Mouse (Mus musculus) midbrain, embryonic 15.5 days (tissue): ENCODE data around the gene A4gnt. TPM values are rescaled to one million over a fixed set of nuclear protein-coding genes. Genes with fewer than 3 reads are reported as not detected.
A peak's percentile ranks its signal among the peaks of the same experiment; 100 is the strongest.
"Not testable (repeated sequence)": the region's sequence is repeated elsewhere in the genome, so short reads cannot be mapped to it uniquely, and the experiment has no call there.

Source experiments
- ATAC-seq: fragments of 200-750 bp; cut with Nextera tagmentation; replicated peaks from 2 replicates; pipeline ENCODE4 v1.8.0; 2017; ENCODE audit warnings: moderate TSS enrichment
- H3K27ac ChIP-seq: fragments of 300-500 bp; sonication (generic); 2 replicates; pipeline ENCODE4 v1.5.1; 2015; ENCODE audit warnings: mild to moderate bottlenecking, inconsistent platforms
- H3K27me3 ChIP-seq: fragments of 300-500 bp; sonication (generic); replicated peaks from 2 replicates; pipeline ENCODE4 v1.6.1; 2015; ENCODE audit warnings: inconsistent platforms
- H3K36me3 ChIP-seq: fragments of 300-500 bp; sonication (generic); replicated peaks from 2 replicates; pipeline ENCODE4 v1.6.1; 2015; ENCODE audit warnings: inconsistent platforms
- H3K4me1 ChIP-seq: fragments of 300-500 bp; sonication (generic); 2 replicates; pipeline ENCODE4 v1.6.1; 2015; ENCODE audit warnings: inconsistent platforms
- H3K4me2 ChIP-seq: fragments of 300-500 bp; sonication (generic); 2 replicates; pipeline ENCODE4 v1.6.1; 2015; ENCODE audit warnings: inconsistent platforms, mild to moderate bottlenecking, moderate library complexity
- H3K4me3 ChIP-seq: fragments of 300-500 bp; sonication (generic); 2 replicates; pipeline ENCODE4 v1.5.1; 2015; ENCODE audit warnings: mild to moderate bottlenecking, inconsistent platforms
- H3K9ac ChIP-seq: fragments of 300-500 bp; sonication (generic); 2 replicates; pipeline ENCODE4 v1.6.1; 2015; ENCODE audit warnings: mild to moderate bottlenecking, inconsistent platforms
- H3K9me3 ChIP-seq: fragments of 300-500 bp; sonication (generic); 2 replicates; pipeline ENCODE4 v1.6.1; 2016; ENCODE audit warnings: inconsistent platforms
- WGBS: fragments of 180-500 bp; shearing (Covaris S2); methylation state at CpG from one replicate; pipeline ENCODE4 v1.1.7; 2015; ENCODE audit warnings: mixed read lengths; 5-methylcytosine and 5-hydroxymethylcytosine counted together
- polyA plus RNA-seq: library from polyadenylated mRNA; unstranded; fragments of >200 nt; fragmentation: Nextera tagmentation; extraction: Ambion mirVana; gene quantifications from 2 replicates; pipeline ENCODE4 v1.2.1, GENCODE M21; 2015

Gene A4gnt
- polyA plus RNA-seq = not detected in 2 replicates

DNA sequence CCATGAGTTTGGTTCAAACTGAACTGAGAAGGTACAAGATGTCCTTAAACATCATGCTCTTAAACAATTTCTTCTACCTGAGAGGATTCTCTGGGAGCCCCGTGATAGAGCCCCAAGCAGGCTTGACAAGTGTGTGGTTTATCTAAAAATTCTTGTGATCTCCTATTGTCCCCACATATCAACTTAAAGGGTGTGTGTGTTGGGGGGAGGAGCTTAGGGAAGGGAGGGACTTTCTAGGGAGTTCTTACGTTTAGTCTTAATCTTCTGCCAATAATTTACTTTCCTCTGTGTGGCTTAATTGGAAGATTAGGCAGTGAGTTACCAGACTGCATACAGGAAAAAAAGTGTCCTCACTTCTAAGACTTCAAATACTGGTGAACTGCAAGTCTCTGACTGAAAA, at the start of gene A4gnt:
Gene A4gnt, plus strand, starts transcription at position 301 of the 400 bp plus-strand sequence.
- WGBS = 53% methylated on average over 2 of the region's 2 CpGs

DNA sequence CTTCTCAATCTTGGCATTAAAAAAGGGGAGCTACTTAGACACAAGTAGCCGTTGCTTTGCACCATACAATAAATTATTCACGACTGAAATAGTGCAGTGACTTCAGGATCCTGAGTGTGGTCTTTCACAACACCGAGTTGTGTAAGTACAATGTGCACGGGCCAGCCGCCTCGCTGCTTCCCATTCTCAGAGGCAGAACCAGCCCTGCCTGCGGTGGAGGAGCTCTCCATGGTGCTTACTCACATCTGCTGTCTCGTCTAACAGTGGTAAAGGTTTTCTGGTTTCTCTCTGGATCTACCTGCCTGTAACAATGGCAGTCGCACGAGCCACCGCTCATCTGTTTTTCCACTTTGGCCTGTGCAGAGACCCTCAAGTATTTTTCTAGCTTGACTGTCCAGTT, 48.6 kb upstream of the A4gnt start:
- Histone ChIP-seq H3K9me3 (no peaks in the 10 kb centered on the region), H3K27me3 (no peaks in the 10 kb centered on the region), H3K27ac (no peak overlapping the region), H3K4me1 (peaks cover 28% of the 10 kb centered on the region), H3K9ac (no peak overlapping the region), H3K36me3 (no peaks in the 10 kb centered on the region), H3K4me3 (no peak overlapping the region), H3K4me2 (no peak overlapping the region)
- WGBS = 39% methylated on average over 11 of the region's 11 CpGs
- no peak for ATAC-seq

More for the DNA sequence above, at the start of gene A4gnt:
- Histone ChIP-seq H3K9me3 (no peaks in the 10 kb centered on the region), H3K9ac (no peak within 1 kb of the TSS), H3K27ac (no peak within 1 kb of the TSS), H3K4me3 (no peak within 1 kb of the TSS), H3K36me3 (no peaks in the 10 kb centered on the region), H3K27me3 (no peaks in the 10 kb centered on the region), H3K4me1 (no peaks in the 10 kb centered on the region), H3K4me2 (no peak within 1 kb of the TSS)
- no peak for ATAC-seq

DNA sequence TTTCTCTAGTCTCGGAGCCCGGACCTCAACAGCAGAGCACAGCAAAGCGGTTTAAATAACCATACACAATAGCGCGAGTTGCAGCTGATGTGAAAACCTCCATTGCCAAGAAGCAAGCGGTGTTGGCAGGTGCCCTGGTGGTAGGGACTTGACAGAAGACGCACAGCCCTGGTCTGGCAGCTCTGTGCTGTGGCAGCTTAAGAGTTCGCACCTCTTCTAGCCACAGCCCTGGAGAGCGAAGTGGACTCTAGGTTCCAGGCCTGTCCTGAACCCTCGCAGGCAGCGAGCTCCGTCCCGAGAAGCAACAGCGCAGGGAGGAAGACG, 44.3 kb upstream of the A4gnt start:
- Histone ChIP-seq H3K36me3 (no peaks in the 10 kb centered on the region), H3K9me3 (no peaks in the 10 kb centered on the region), H3K4me2 (peak overlapping the region; percentile 87), H3K27ac (peak overlapping the region; percentile 98), H3K4me1 (peaks cover 34% of the 10 kb centered on the region), H3K4me3 (peak overlapping the region; percentile 79), H3K9ac (peak overlapping the region; percentile 94), H3K27me3 (peaks cover 5% of the 10 kb centered on the region; the same call in 1 of the 2 replicates)
- under 1% methylated on average over 15 of the region's 15 CpGs for WGBS
- peak; percentile 79 for ATAC-seq

DNA sequence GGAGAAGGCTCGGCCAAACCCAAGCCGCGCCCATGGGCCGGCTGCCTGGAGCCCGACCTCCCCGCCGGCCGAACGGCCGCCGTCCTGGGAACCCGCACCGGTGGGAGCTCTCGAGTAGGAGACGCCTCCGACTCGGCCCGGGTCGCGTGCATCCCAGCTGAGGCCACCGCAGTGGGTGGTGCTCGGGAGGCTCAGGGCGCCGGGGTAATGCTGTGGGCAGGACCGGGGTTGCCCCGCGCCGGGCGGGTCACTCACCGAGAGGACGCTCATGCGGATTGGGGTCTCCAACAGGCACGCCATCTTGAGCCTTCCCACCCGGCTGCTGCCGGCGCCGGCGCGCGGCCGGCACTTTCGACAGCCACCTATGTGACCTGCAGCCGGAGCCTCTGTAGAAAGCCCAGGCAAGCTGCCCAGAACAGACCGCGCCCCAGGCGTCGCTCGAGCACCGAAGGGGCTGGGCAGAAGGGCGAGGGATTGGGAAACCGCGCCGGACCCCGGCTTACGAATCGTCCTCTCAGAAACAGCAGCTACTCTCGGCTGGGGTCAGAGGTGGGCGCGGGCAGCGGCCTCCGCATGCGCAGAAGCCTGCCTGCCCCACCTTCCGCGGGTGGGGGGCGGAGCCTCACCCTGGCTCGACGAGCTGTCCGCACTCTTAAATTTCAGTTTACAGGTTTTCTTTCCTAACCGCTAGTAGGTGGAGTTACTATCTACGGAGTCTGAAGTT, 43.8 kb upstream of the A4gnt start, which contains the start of gene Armc8:
Gene Armc8, minus strand, starts transcription at position 553 of the 724 bp plus-strand sequence.
- peak within 1 kb of the TSS; percentile 98 for H3K27ac ChIP-seq
- H3K4me2 ChIP-seq = peak within 1 kb of the TSS; percentile 87
- H3K9me3 ChIP-seq = no peaks in the 10 kb centered on the region
- peak; percentile 95 for ATAC-seq
- H3K4me3 ChIP-seq = peak within 1 kb of the TSS; percentile 79
- under 1% methylated on average over 64 of the region's 70 CpGs for WGBS
- peaks cover 32% of the 10 kb centered on the region for H3K4me1 ChIP-seq
- H3K27me3 ChIP-seq = peaks cover 5% of the 10 kb centered on the region; the same call in 1 of the 2 replicates
- H3K9ac ChIP-seq = peak within 1 kb of the TSS; percentile 94
- no peaks in the 10 kb centered on the region for H3K36me3 ChIP-seq

DNA sequence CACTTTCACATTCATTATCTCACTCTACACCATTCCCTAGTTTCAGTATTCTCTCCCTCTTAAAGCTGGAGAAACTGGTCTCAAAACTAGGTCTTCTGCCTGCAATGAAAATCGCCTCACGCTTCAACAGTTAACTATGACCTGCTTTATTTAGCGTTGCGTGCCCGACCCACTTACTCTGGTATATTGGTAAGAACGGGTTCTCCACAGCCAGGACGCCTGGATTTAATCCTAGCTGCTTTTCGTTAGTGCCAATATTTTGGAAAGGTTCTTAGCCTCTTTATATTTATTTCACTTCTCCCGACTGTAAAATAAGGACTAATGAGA, 43.3 kb upstream of the A4gnt start:
- 0 out of 2 replicates have a peak, but pooled peaks have one; percentile 28 for ATAC-seq
- H3K27me3 ChIP-seq = peaks cover 5% of the 10 kb centered on the region; the same call in 1 of the 2 replicates
- peaks cover 27% of the 10 kb centered on the region for H3K4me1 ChIP-seq
- H3K36me3 ChIP-seq = no peaks in the 10 kb centered on the region
- 1% methylated on average over 9 of the region's 9 CpGs for WGBS
- peak overlapping the region; percentile 87 for H3K4me2 ChIP-seq
- H3K9ac ChIP-seq = peak overlapping the region; percentile 94
- H3K9me3 ChIP-seq = no peaks in the 10 kb centered on the region
- H3K4me3 ChIP-seq = peak overlapping the region; percentile 79
- H3K27ac ChIP-seq = peak overlapping the region; percentile 98

DNA sequence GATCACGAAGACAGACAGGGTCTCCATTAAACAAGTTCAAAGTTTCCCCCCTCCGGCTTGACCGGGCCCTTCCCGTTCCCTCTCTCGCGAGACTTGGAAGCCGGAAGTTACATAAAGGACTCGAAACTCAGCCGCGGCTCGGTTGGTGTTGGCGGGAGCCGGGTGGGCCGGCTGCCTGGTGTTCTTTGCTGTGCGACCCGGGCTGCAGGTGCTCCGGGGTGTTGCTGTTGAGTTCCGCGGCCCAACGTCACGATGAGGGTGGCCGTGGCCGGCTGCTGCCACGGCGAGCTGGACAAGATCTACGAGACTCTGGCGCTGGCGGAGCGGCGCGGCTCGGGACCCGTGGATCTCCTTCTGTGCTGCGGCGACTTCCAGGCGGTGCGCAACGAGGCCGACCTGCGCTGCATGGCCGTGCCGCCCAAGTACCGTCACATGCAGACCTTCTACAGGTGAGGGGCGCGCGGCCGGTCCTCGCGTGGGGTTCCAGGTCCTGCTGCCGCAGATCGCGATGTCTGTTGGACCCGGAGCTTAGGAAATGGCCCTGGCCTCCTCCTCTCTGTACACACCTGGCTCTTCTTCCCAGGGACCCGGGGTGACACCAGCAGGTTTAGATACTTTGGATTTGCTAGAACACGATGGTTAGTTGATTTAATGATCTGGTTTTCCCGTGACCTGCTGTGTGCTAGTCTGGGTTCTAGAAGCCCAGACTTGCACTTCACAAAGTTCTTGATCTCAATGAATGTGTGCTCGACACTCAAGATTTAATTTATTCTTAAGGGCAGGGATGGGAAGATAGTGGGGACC, 36.4 kb upstream of the A4gnt start, which contains the start of gene Dbr1:
Gene Dbr1, plus strand, starts transcription at position 123 of the 804 bp plus-strand sequence.
- H3K4me1 ChIP-seq = peaks cover 11% of the 10 kb centered on the region
- WGBS = under 1% methylated on average over 57 of the region's 57 CpGs
- ATAC-seq = peak; percentile 97
- H3K27ac ChIP-seq = peak within 1 kb of the TSS; percentile 81
- H3K9ac ChIP-seq = peak within 1 kb of the TSS; percentile 95
- peak within 1 kb of the TSS; percentile 95 for H3K4me3 ChIP-seq
- H3K4me2 ChIP-seq = peak within 1 kb of the TSS; percentile 71
- 0 out of 2 replicates have a peak, but pooled peaks cover 10% of the 10 kb centered on the region for H3K36me3 ChIP-seq
- no peaks in the 10 kb centered on the region for H3K9me3 ChIP-seq
- H3K27me3 ChIP-seq = peaks cover 5% of the 10 kb centered on the region; the same call in 1 of the 2 replicates

DNA sequence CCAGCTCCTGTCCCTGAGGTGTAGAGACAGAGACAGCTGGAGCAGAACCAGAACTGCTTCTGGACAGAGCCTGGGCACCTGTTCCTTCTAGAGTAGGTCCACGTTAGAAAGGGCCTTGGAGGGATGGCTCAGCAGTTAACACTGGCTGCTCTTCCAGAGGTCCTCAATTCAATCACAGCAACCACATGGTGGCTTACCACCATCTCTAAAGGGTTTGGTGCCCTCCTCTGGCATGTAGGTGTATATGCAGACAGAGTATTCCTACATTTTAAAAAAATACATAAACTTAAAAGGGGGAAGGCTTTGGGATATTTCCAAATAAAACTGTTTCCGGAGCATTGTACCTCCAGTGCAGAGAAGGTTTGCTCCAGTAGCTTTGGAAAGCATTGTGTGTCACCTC, 31.6 kb upstream of the A4gnt start:
- Histone ChIP-seq H3K36me3 (peaks cover 34% of the 10 kb centered on the region), H3K4me2 (no peak overlapping the region), H3K4me1 (peaks cover 11% of the 10 kb centered on the region), H3K27me3 (no peaks in the 10 kb centered on the region), H3K27ac (no peak overlapping the region), H3K9ac (no peak overlapping the region), H3K4me3 (no peak overlapping the region), H3K9me3 (no peaks in the 10 kb centered on the region)
- 46% methylated on average over 2 of the region's 2 CpGs for WGBS
- ATAC-seq = no peak; the same call in 1 of the 2 replicates

DNA sequence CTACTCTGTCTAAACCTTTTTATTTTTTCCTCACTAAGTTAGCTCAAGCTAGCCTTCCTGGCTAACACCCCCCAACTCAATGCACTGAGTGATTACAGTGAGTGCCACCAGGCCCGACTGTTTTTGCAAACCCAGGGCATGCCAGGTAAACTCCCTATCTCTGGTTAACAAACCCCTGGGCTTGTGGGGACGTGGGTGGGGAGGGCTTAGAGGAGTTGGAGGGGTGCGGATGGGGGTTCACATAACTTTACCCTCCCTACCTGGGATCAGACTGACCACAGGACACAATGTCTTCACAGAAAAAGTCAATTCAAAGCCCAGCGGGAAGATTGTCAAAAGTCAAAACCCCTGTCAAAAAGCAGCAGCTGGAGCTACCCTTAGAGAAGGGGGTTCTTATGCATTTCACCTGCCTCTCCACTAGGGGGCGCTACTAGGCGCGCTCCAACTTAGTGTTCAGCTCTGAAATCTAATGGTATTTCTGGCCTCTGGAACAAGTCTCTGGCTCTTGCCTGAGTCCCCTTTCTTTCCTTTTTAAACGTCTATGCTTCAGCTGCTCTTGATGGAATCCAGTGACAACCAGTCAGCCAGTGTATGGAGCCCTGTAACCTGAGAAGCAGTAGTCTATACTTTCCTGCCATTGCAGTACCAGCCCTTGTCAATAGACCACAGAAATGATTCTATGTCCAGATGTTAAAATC, 24.6 kb upstream of the A4gnt start:
- H3K4me3 ChIP-seq = no peak overlapping the region
- peaks cover 15% of the 10 kb centered on the region for H3K36me3 ChIP-seq
- 24% methylated on average over 8 of the region's 8 CpGs for WGBS
- H3K9me3 ChIP-seq = no peaks in the 10 kb centered on the region
- H3K27ac ChIP-seq = no peak overlapping the region
- no peak overlapping the region for H3K4me2 ChIP-seq
- no peak for ATAC-seq
- no peak overlapping the region for H3K9ac ChIP-seq
- no peaks in the 10 kb centered on the region for H3K4me1 ChIP-seq
- no peaks in the 10 kb centered on the region for H3K27me3 ChIP-seq

DNA sequence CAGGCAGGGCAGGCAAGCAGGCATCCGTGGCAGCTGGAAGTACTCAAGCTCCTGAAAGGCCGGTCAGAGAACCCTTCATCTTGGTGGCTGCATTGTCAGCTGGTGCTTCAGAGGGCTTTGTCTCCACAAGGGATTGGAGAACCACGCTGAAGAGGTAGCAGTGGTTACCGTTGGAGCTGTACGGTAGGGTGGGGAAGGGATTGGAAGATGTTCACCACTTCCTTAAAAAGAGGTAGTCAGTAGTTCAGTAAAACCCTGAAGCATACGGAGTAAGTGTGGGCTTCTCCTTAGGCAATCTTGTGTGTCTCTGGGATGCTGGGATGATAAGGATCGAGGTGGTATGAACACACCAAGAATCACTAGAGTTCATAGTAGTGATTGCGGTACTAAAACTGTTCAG, 21.2 kb upstream of the A4gnt start:
- Histone ChIP-seq H3K36me3 (no peaks in the 10 kb centered on the region), H3K4me1 (no peaks in the 10 kb centered on the region), H3K9ac (no peak overlapping the region), H3K9me3 (no peaks in the 10 kb centered on the region), H3K4me3 (no peak overlapping the region), H3K27ac (no peak overlapping the region), H3K4me2 (no peak overlapping the region), H3K27me3 (no peaks in the 10 kb centered on the region)
- WGBS = 77% methylated on average over 8 of the region's 8 CpGs
- no peak for ATAC-seq

DNA sequence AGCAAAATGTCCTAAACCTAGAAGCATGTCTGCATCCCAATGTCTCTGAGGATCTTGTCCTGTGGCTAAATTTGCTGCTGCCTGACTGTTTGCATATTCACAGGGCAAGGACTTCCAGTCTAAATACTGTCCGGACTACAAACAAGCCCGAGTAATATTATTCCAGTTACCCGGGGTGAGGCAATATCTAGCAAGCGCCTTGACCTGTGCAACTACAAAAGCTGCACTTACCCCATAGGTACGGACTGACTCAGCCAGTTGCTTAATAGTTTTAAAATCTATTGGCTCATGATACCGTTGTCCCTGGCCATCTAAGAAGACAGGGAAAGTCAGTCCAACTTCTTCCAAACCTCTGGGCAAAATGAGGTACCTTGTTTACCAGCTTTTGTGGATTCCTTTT, 13.2 kb upstream of the A4gnt start:
- not testable (repeated sequence) for H3K36me3 ChIP-seq, H3K27me3 ChIP-seq, H3K4me1 ChIP-seq, ATAC-seq, H3K9me3 ChIP-seq, H3K27ac ChIP-seq, H3K4me2 ChIP-seq, H3K4me3 ChIP-seq, H3K9ac ChIP-seq
- WGBS = 91% methylated on average over 6 of the region's 6 CpGs

DNA sequence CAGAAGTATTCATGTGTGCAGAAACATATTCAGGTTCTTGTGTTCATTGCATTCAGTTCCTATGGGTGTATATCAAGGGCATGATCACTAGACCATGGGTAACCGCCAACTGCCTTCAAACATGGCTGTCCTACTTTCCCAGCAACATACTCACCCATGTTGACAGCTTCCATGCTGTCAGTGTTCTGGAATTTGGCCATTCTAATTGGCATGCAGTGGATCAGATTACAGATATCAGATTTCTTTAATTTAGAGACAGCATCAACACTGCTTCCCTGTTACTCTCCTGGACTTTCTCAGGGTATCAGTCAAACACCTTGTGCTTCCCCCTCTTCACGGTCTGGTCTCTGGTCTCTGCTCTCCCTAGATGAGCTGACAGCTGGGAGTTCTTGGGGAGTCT, 8.7 kb upstream of the A4gnt start:
- 83% methylated on average over 2 of the region's 2 CpGs for WGBS
- Histone ChIP-seq H3K36me3 (no peaks in the 10 kb centered on the region), H3K4me3 (no peak overlapping the region), H3K9me3 (no peaks in the 10 kb centered on the region), H3K4me2 (no peak overlapping the region), H3K27ac (no peak overlapping the region), H3K4me1 (no peaks in the 10 kb centered on the region), H3K27me3 (no peaks in the 10 kb centered on the region), H3K9ac (no peak overlapping the region)
- no peak for ATAC-seq

DNA sequence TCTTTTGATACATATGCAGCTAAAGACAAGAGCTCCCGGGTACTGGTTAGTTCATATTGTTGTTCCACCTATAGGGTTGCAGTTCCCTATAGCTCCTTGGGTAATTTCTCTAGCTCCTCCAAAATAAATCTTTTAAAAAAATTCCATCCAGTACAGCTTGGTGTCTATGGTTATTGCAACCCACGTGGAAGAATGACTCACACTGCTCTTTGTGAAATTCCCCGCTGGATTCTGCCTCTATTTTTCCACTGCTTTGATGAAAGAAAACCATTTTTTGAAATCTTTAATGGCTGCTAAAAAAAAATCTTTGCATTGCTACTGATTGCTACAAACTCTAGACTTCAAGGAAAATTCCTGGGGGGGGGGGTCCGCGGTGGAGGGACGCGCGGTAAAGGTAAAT, 7.4 kb downstream of the A4gnt start:
- 92% methylated on average over 8 of the region's 8 CpGs for WGBS
- ATAC-seq = no peak

More for the DNA sequence above, 7.4 kb downstream of the A4gnt start:
- no peaks in the 10 kb centered on the region for H3K36me3 ChIP-seq
- no peak overlapping the region for H3K4me3 ChIP-seq
- H3K27ac ChIP-seq = no peak overlapping the region
- no peaks in the 10 kb centered on the region for H3K9me3 ChIP-seq
- no peak overlapping the region for H3K4me2 ChIP-seq
- H3K27me3 ChIP-seq = no peaks in the 10 kb centered on the region
- H3K4me1 ChIP-seq = no peaks in the 10 kb centered on the region
- no peak overlapping the region for H3K9ac ChIP-seq
